Mouse (Mus musculus): ENCODE results near the gene Cby3.

Gene Cby3

GRCm38 (mm10) chr11:50364548-50364947 is 10.3 kb downstream of the Cby3 start:
- DNase-seq, result peak; percentile 80

DNA sequence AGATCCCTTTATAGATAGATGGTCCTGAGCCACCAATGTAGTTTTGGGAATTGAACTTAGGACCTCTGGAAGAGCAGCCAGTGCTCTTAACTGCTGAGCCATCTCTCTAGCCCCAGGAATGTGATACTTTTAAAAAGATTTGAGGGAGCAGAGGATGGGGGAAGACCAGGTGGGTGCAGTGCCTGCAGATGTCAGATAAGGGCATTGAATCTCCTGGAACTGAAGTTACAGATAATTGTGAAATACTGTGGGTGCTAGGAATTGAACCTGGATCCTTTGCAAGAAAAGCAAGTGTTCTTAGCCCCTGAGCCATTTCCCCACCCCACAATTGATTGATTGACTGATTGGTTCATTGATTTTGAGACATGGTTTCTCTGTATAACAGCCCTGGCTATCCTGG is 11.1 kb downstream of the Cby3 start:
- DNase-seq, result no peak

DNA sequence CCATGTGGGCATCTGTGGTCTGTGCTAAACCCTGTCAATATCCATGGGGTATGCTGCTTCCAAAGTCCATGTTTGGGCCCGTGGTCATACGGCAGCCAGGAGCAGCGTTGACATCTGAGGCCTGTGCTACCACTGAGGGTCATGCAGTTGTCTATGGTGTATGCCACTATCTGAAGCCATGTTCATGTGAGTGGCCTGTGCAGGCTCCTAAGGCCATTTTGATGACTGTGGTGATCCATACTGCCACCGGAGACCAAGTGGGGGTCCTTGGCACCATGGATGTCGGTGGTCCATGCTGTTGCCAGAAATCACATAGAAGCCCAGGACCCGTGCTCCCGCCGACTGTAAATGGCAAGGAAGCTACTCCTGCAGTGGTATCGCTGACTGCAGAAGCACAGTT is 13.3 kb downstream of the Cby3 start:
- no peak for DNase-seq

- no peak for DNase-seq
These were observed 15.2 kb downstream of the Cby3 start for GRCm38 (mm10) chr11:50369360-50369911.

DNA sequence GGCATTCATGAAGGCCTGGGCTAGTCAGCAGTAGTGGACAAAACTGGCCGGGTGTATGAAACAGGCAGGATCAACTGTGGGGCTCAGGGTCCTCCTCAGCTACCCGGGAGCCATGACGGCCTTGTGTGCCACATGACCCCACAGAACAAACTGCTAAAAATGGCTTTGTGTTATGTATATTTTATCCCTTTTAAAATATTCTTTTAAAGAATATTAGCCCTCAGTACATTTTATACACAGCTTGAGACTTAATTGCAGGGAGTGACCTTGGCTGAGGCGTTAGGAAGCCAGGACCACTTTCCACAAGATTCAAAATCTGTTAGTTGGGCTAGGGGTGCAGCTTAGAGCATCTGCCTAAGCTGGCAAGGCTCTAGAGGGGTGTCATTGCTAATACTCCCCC is 16.7 kb downstream of the Cby3 start:
- DNase-seq, result no peak

DNA sequence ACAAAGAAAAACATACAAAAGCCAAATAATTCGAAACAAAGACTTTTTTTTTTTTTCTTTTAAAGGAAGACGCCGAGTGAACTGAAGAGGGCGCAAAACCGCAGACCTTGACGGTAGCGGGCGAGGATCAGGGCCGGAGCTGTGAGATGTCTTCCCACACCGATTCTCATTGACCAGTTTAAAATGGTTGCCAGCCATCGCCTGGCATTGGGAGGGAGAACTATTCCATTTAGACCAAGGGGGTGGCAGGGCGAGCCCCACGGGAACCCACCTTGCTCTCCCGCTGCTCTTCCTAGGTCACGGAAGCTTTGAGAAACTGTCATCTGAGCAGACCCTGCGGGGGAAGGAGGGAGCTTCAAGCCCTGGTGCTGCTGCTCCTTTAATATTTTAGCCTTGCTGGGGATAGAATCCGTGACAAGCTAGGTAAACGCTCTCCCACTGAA is 17.2 kb downstream of the Cby3 start:
- DNase-seq, result peak; percentile 62

GRCm38 (mm10) chr11:50371911-50372310 is 17.6 kb downstream of the Cby3 start:
- DNase-seq, result no peak

DNA sequence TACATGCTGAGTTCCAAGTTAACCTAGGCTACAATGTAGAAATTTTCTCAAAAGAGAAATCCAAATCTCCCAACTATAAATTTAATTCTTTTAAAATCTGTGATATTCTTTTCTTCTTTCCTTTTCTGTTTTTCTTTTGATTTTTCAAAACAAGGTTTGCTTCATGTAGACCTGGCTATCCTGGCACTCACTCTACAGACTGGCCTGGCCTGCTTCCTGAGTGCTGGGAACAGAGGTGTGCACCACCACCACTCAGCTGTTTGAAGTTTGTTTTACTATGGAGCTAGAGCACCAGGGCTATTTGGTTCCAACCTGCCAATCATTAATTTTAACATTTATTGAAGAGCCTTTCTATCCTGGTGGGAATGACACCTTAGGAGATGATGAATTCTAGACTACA is 18.8 kb downstream of the Cby3 start:
- DNase-seq, result no peak

DNA sequence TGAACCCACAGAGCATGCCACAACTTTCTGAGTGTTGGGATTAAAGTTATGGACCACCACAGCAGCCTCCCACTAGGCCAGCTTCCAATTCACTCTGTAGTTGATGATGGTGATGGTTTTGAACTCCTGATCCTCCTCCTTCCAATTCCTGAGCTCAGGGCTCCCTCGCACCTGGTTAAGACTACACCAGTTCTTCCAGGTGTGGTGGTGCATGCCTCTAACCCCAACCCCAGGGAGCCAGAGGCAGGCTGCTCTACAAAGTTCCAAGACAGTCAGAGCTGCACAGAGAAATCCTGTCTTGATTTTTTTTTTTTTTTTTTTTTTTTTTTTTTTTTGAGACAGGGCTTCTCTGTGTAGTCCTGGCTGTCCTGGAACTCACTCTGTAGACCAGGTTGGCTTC is 19.4 kb downstream of the Cby3 start:
- DNase-seq, result no peak

GRCm38 (mm10) chr11:50374286-50375015 is 20.2 kb downstream of the Cby3 start:
- DNase-seq, result no peak

DNA sequence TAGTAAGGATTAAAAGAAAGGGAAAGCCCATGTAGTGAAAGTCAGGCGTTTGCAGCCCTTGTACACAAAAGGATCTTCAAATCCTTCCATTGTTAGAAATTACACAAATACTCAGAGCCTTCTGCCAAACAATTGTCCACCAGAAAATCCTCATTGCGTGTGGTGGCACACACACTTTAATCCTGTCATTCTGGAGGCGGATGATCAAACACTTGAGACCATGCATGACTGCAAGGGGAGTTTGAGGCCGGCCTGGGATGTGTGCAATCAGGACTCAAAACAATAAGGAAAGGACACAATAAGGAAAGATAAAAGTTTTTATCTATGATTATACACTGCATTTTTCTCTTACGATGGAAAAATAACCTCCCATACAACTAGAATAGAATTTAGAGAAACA is 21.2 kb downstream of the Cby3 start:
- DNase-seq, result no peak

- no peak for DNase-seq
These were observed 22.0 kb downstream of the Cby3 start for GRCm38 (mm10) chr11:50376156-50376790.

- DNase-seq, result peak; percentile 98
These were observed 22.9 kb downstream of the Cby3 start, which contains the start of gene Hnrnph1 for GRCm38 (mm10) chr11:50376911-50377891. TSS of gene Hnrnph1 (plus strand) at chr11:50376990.

DNA sequence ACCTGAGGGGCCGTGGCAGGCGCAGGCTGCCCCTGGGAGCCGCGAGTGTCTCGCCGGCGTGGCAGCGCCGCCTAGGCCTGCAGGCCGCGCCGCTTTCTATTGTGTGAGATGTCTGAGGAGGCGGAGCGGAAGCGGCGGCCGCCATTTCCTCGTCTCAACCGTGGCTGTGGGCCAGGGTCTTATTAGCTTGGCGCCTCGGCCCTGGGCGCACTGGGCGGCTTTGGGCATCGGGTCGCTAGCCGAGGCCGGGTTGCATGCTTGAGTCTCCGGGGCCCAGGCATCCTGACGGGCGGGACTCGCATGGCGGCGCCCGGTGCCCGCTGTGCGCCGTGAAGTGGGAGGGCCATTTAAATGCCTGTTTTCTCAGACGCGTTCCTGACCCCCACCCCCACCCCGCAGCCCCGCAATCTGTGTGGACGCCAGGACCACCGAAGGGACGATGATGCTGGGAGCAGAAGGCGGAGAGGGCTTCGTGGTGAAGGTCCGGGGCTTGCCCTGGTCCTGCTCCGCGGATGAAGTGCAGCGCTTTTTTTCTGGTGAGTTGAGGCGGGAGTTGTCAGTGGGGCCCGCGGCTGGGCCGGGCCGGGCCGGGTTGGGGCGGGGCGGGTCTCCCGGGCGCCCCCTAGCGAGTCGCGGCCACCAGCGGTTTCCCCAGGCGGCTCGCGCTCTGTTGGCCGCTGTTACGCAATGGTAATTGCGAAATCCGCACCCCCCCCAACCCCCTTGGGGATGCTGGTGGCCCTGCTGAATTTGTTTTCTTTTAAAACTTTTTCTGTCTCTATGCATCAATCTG is 23.8 kb downstream of the Cby3 start:
- DNase-seq, result peak; percentile 82

GRCm38 (mm10) chr11:50379023-50379752 is 24.9 kb downstream of the Cby3 start:
- DNase-seq, result no peak

DNA sequence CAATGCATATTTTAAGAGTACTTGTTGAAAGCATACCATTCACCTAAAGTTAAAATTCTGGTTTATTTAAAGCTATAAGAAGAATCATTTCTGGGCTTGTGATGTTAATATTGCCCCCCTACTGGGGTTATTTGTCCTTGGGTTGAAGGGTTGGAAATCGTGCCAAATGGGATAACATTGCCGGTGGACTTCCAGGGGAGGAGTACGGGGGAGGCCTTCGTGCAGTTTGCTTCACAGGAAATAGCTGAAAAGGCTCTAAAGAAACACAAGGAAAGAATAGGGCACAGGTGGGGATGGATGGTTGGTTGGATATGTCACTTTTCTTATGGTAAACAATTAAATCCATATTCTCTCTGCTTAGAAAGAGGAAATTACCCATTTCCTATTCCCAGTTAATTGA is 27.0 kb downstream of the Cby3 start:
- DNase-seq, result no peak

GRCm38 (mm10) chr11:50387167-50387679 is 33.0 kb downstream of the Cby3 start:
- no peak for DNase-seq

GRCm38 (mm10) chr11:50387697-50388096 is 33.4 kb downstream of the Cby3 start:
- no peak for DNase-seq

DNA sequence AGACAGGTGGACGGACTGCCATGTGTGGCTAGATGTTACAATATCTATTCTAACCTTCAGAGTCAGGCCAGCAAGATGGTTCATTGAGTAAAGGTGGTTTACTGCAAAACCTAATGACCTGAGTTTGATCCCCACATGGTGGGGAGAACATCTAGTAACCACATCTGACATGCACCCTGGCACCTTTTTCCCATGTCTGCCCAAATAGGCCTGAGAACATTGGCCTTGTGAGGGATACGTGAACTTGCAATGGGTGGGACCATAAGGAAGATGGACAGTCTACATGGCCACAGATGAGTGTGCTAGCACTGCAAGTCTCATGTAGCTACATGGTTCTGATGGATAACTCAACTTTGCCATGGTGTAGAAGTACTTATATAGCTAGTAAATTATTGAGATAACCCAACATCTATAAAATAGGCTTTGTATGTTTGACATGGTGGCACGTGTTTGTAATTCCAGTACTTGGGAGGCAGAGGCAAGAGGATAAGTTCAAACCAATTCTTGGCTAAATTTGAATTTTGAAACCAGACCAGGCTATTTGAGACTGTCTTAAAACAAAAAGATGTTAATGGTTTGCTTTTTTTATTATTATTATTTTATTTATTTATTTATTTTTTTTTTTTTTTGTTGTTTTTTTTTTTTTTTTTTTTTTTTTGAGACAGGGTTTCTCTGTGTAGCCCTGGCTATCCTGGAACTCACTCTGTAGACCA is 34.1 kb downstream of the Cby3 start:
- DNase-seq, result no peak

GRCm38 (mm10) chr11:50389011-50389410 is 34.7 kb downstream of the Cby3 start:
- DNase-seq, result no peak

DNA sequence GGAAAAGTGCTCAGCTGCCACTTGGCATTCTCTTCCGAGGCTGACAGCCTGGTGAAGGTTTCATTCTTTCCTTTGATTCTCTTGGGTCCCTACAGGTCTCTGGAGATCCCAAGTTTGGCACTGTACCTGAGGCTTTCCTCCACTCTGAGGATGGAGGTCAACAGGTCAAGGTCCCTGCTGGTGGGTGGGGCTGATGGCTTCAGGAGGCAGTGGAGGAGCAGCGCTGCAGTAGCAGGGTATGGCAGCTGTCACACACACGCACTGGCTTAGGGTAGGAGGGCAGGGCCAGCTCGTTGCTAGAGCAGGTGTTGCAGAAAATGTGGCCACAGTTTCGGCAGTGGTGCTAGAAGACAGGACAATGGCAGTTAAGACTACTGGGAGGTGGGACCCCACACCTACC is 35.4 kb downstream of the Cby3 start:
- no peak for DNase-seq

Measured in right cerebral cortex, adult 18-20 months (tissue).